ENCODE assay signal across 7 mouse cellular contexts in genomic region chr19:6286434-6287401, GRCm38 (mm10). TPM values are rescaled to one million over a fixed set of nuclear protein-coding genes. Genes with fewer than 3 reads are reported as not detected.
DNase-seq lines count a peak whose midpoint lies in the region; ATAC-seq and TF ChIP-seq lines count a peak whose summit lies in the region.

No protein-coding gene starts in this region.

- DNase-seq in lung, embryonic 14.5 days, result no peak
- no peak for DNase-seq in lung, postnatal 14 days
- peak; percentile 65 to 73 for DNase-seq in cerebellum, postnatal 14 days
- DNase-seq in liver, embryonic 13.5 days, result peak; percentile 57
- DNase-seq in right cerebral cortex, postnatal 10 days (ENCODE audit: low spot score in 2 of 2), result no peak

- 79% methylated on average over 19 of the region's 19 CpGs for WGBS in lung, embryonic 14.5 days
- 66% methylated on average over 19 of the region's 19 CpGs for WGBS in heart, embryonic 12.5 days
- 66% methylated on average over 19 of the region's 19 CpGs for WGBS in liver, embryonic 13.5 days (ENCODE audit: insufficient replicate concordance)

- H3K4me2 ChIP-seq in lung, embryonic 14.5 days, result no peak overlapping the region
- peak overlapping the region; percentile 54 for H3K4me2 ChIP-seq in heart, embryonic 12.5 days
- H3K4me2 ChIP-seq in liver, embryonic 13.5 days, result peak overlapping the region; percentile 66

- peak overlapping the region; percentile 58 for H3K27ac ChIP-seq in lung, embryonic 14.5 days (ENCODE audit: low read depth)
- H3K27ac ChIP-seq in heart, embryonic 12.5 days (ENCODE audit: poor library complexity, severe bottlenecking), result peak overlapping the region; percentile 92
- peak overlapping the region; percentile 98 for H3K27ac ChIP-seq in liver, embryonic 13.5 days

- H3K9me3 ChIP-seq in lung, embryonic 14.5 days (ENCODE audit: low read depth, low read length), result no peaks in the 10 kb centered on the region
- H3K9me3 ChIP-seq in heart, embryonic 12.5 days (replicated peaks), result no peaks in the 10 kb centered on the region
- no peaks in the 10 kb centered on the region for H3K9me3 ChIP-seq in liver, embryonic 13.5 days (replicated peaks)

- peaks cover 69% of the 10 kb centered on the region for H3K36me3 ChIP-seq in lung, embryonic 14.5 days (ENCODE audit: insufficient read depth)
- H3K36me3 ChIP-seq in heart, embryonic 12.5 days, result peaks cover 48% of the 10 kb centered on the region
- H3K36me3 ChIP-seq in liver, embryonic 13.5 days, result peaks cover 82% of the 10 kb centered on the region

- H3K4me1 ChIP-seq in lung, embryonic 14.5 days (ENCODE audit: insufficient read depth), result peaks cover 4% of the 10 kb centered on the region; the same call in 1 of the 2 replicates
- peaks cover 88% of the 10 kb centered on the region for H3K4me1 ChIP-seq in heart, embryonic 12.5 days (replicated peaks)
- H3K4me1 ChIP-seq in liver, embryonic 13.5 days (replicated peaks), result peaks cover 100% of the 10 kb centered on the region

- ATAC-seq in lung, embryonic 14.5 days (ENCODE audit: insufficient read depth), result no peak
- 0 out of 2 replicates have a peak, but pooled peaks have one; percentile 3 for ATAC-seq in heart, embryonic 12.5 days (ENCODE audit: insufficient number of reproducible peaks, low FRiP score)
- peak; percentile 39 for ATAC-seq in liver, embryonic 13.5 days (ENCODE audit: low read depth)
- no peak for ATAC-seq in megakaryocyte progenitor cell, adult 5-6 weeks (replicated peaks; ENCODE audit: poor library complexity)

- no peaks in the 10 kb centered on the region for H3K27me3 ChIP-seq in lung, embryonic 14.5 days (ENCODE audit: insufficient read depth, low read length)
- H3K27me3 ChIP-seq in heart, embryonic 12.5 days (replicated peaks), result no peaks in the 10 kb centered on the region
- no peaks in the 10 kb centered on the region for H3K27me3 ChIP-seq in liver, embryonic 13.5 days

- H3K9ac ChIP-seq in lung, embryonic 14.5 days, result no peak overlapping the region
- H3K9ac ChIP-seq in heart, embryonic 12.5 days, result peak overlapping the region; percentile 50
- H3K9ac ChIP-seq in liver, embryonic 13.5 days, result peak overlapping the region; percentile 95

- H3K4me3 ChIP-seq in lung, embryonic 14.5 days (ENCODE audit: low read depth, low read length), result no peak overlapping the region
- no peak overlapping the region for H3K4me3 ChIP-seq in heart, embryonic 12.5 days
- peak overlapping the region; percentile 35; the same call in 1 of the 2 replicates for H3K4me3 ChIP-seq in liver, embryonic 13.5 days (replicated peaks)

- no peak for TF ChIP-seq CTCF in lung, embryonic 14.5 days (IDR thresholded peaks at IDR 0.05; ENCODE audit: low read depth)

RNA-seq across cellular contexts. Expression of gene Ehd1, which starts 10.2 kb away (rescaled TPM):
- 50.3 and 53.2 TPM in 2 replicates for polyA plus RNA-seq in lung, embryonic 14.5 days (2014; fragmentation: Nextera tagmentation; extraction: Ambion mirVana)
- polyA plus RNA-seq in heart, embryonic 12.5 days (2016; fragmentation: Nextera tagmentation; extraction: Ambion mirVana), result 87.0 and 88.7 TPM in 2 replicates
- polyA plus RNA-seq in liver, embryonic 13.5 days (2015; fragmentation: Nextera tagmentation; extraction: Ambion mirVana), result 68.8 and 72.6 TPM in 2 replicates
- total RNA-seq in megakaryocyte progenitor cell, adult 5-6 weeks (2015), result 11.8 and 14.4 TPM in 2 replicates
- 39.4 and 40.9 TPM in 2 replicates for total RNA-seq in megakaryocyte progenitor cell, adult 5-6 weeks (2017)

RNA-seq across cellular contexts. Expression of gene Cdc42bpg, which starts 19.5 kb away (rescaled TPM):
- polyA plus RNA-seq in lung, embryonic 14.5 days (2014; fragmentation: Nextera tagmentation; extraction: Ambion mirVana), result 0.82 and 1.2 TPM in 2 replicates
- 0.34 and 0.44 TPM in 2 replicates for polyA plus RNA-seq in heart, embryonic 12.5 days (2016; fragmentation: Nextera tagmentation; extraction: Ambion mirVana)
- polyA plus RNA-seq in liver, embryonic 13.5 days (2015; fragmentation: Nextera tagmentation; extraction: Ambion mirVana), result 0.14 and 0.16 TPM in 2 replicates
- total RNA-seq in megakaryocyte progenitor cell, adult 5-6 weeks (2015), result 1.3 and 2.0 TPM in 2 replicates
- 3.2 and 3.5 TPM in 2 replicates for total RNA-seq in megakaryocyte progenitor cell, adult 5-6 weeks (2017)

RNA-seq across cellular contexts. Expression of gene Atg2a, which starts 45.2 kb away (rescaled TPM):
- 11.9 and 13.0 TPM in 2 replicates for polyA plus RNA-seq in lung, embryonic 14.5 days (2014; fragmentation: Nextera tagmentation; extraction: Ambion mirVana)
- polyA plus RNA-seq in heart, embryonic 12.5 days (2016; fragmentation: Nextera tagmentation; extraction: Ambion mirVana), result 10.9 and 13.0 TPM in 2 replicates
- polyA plus RNA-seq in liver, embryonic 13.5 days (2015; fragmentation: Nextera tagmentation; extraction: Ambion mirVana), result 4.1 and 4.8 TPM in 2 replicates
- total RNA-seq in megakaryocyte progenitor cell, adult 5-6 weeks (2015), result 9.2 and 9.4 TPM in 2 replicates
- total RNA-seq in megakaryocyte progenitor cell, adult 5-6 weeks (2017), result 6.4 and 8.1 TPM in 2 replicates

RNA-seq across cellular contexts. Expression of gene Men1, which starts 48.1 kb away (rescaled TPM):
- polyA plus RNA-seq in lung, embryonic 14.5 days (2014; fragmentation: Nextera tagmentation; extraction: Ambion mirVana), result 60.3 and 68.6 TPM in 2 replicates
- polyA plus RNA-seq in heart, embryonic 12.5 days (2016; fragmentation: Nextera tagmentation; extraction: Ambion mirVana), result 48.7 and 52.1 TPM in 2 replicates
- 26.3 and 29.9 TPM in 2 replicates for polyA plus RNA-seq in liver, embryonic 13.5 days (2015; fragmentation: Nextera tagmentation; extraction: Ambion mirVana)
- 22.9 and 23.6 TPM in 2 replicates for total RNA-seq in megakaryocyte progenitor cell, adult 5-6 weeks (2015)
- 27.2 and 27.9 TPM in 2 replicates for total RNA-seq in megakaryocyte progenitor cell, adult 5-6 weeks (2017)

RNA-seq across cellular contexts. Expression of gene Ppp2r5b, which starts 51.0 kb away (rescaled TPM):
- 16.4 and 19.3 TPM in 2 replicates for polyA plus RNA-seq in lung, embryonic 14.5 days (2014; fragmentation: Nextera tagmentation; extraction: Ambion mirVana)
- 29.8 and 31.0 TPM in 2 replicates for polyA plus RNA-seq in heart, embryonic 12.5 days (2016; fragmentation: Nextera tagmentation; extraction: Ambion mirVana)
- 3.5 and 4.9 TPM in 2 replicates for polyA plus RNA-seq in liver, embryonic 13.5 days (2015; fragmentation: Nextera tagmentation; extraction: Ambion mirVana)
- 2.8 TPM in 2 replicates for total RNA-seq in megakaryocyte progenitor cell, adult 5-6 weeks (2015)
- total RNA-seq in megakaryocyte progenitor cell, adult 5-6 weeks (2017), result 2.3 and 3.1 TPM in 2 replicates

Comparison
In these comparisons a context has a peak if more than half of its experiments do, and no peak if none do; other contexts are left out.
1. ATAC-seq: peak in heart, embryonic 12.5 days (single experiment) and liver, embryonic 13.5 days (single experiment); none in lung, embryonic 14.5 days (single experiment) and megakaryocyte progenitor cell, adult 5-6 weeks (single experiment).
2. DNase-seq: peak in cerebellum, postnatal 14 days (2 of 2) and liver, embryonic 13.5 days (single experiment); none in lung, embryonic 14.5 days (single experiment), lung, postnatal 14 days (single experiment) and right cerebral cortex, postnatal 10 days (0 of 2).
3. Peak in every context shown above with its lines, with median percentiles within 50 percentile points of each other: H3K27ac ChIP-seq.